ENCODE assay signal across 8 mouse cellular contexts in the genomic region with DNA sequence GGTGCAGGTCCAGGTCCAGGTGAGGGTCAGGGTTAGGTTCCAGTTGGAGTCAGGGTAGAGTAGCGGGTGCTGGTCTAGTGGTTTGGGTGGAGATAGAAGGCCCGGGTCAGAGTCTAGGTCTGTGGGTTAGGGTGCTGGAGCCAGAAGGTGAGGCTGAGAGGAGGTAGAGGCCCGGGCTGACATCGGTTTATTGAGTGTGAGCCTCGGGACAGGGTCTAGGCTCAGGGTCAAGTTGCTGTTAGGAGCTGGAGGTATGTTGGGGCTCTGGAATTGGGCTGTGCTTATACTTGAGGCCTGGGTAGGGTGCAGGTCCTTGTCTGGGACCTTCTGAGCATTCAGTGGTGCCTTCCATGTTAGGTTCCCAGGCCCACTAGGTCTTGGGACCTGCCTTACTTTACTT. TPM values are rescaled to one million over a fixed set of nuclear protein-coding genes. Genes with fewer than 3 reads are reported as not detected.
DNase-seq lines count a peak whose midpoint lies in the region; ATAC-seq and TF ChIP-seq lines count a peak whose summit lies in the region.

No protein-coding gene starts in this region.

- TF ChIP-seq CTCF in bone marrow macrophage, adult 2 months (IDR thresholded peaks at IDR 0.05; ENCODE audit: low read depth, low read length): no peak

- H3K27me3 ChIP-seq in hindbrain, embryonic 13.5 days: no peaks in the 10 kb centered on the region
- peaks cover 5% of the 10 kb centered on the region for H3K27me3 ChIP-seq in midbrain, embryonic 12.5 days

- peaks cover 14% of the 10 kb centered on the region for H3K4me1 ChIP-seq in bone marrow macrophage, adult 2 months (ENCODE audit: control insufficient read depth, insufficient read depth, low read length)
- H3K4me1 ChIP-seq in hindbrain, embryonic 13.5 days (replicated peaks): peaks cover 34% of the 10 kb centered on the region
- H3K4me1 ChIP-seq in midbrain, embryonic 12.5 days: peaks cover 21% of the 10 kb centered on the region

- peak overlapping the region; percentile 92 for H3K4me2 ChIP-seq in hindbrain, embryonic 13.5 days
- H3K4me2 ChIP-seq in midbrain, embryonic 12.5 days (replicated peaks): peak overlapping the region; percentile 92

- H3K4me3 ChIP-seq in bone marrow macrophage, adult 2 months (ENCODE audit: insufficient read depth, low read length): peak overlapping the region; percentile 89
- peak overlapping the region; percentile 87 for H3K4me3 ChIP-seq in hindbrain, embryonic 13.5 days
- peak overlapping the region; percentile 91 for H3K4me3 ChIP-seq in midbrain, embryonic 12.5 days

- H3K27ac ChIP-seq in bone marrow macrophage, adult 2 months (ENCODE audit: insufficient read depth, low read depth, low read length): no peak overlapping the region
- H3K27ac ChIP-seq in hindbrain, embryonic 13.5 days: no peak overlapping the region
- no peak overlapping the region for H3K27ac ChIP-seq in midbrain, embryonic 12.5 days (replicated peaks)

- DNase-seq in kidney, adult 18-20 months: peak; percentile 9
- DNase-seq in kidney, postnatal 4 days: no peak
- DNase-seq in ovary, postnatal 14 days (ENCODE audit: low spot score): no peak
- DNase-seq in left cerebral cortex, postnatal 10 days (ENCODE audit: extremely low spot score in 1 of 2, low spot score in 2 of 2): no peak
- no peak for DNase-seq in retina, postnatal 1 day

- H3K9me3 ChIP-seq in hindbrain, embryonic 13.5 days: no peaks in the 10 kb centered on the region
- no peaks in the 10 kb centered on the region for H3K9me3 ChIP-seq in midbrain, embryonic 12.5 days

- intact Hi-C loops in left cerebral cortex, postnatal 10 days (cut with DNase I): no loop called here

- no peak for ATAC-seq in hindbrain, embryonic 13.5 days (ENCODE audit: low FRiP score)
- ATAC-seq in midbrain, embryonic 12.5 days (ENCODE audit: low FRiP score, low read depth): no peak

- peaks cover 20% of the 10 kb centered on the region for H3K36me3 ChIP-seq in hindbrain, embryonic 13.5 days
- H3K36me3 ChIP-seq in midbrain, embryonic 12.5 days: peaks cover 10% of the 10 kb centered on the region

- 44% methylated on average over 5 of the region's 5 CpGs for WGBS in hindbrain, embryonic 13.5 days
- 64% methylated on average over 5 of the region's 5 CpGs for WGBS in midbrain, embryonic 12.5 days

- peak overlapping the region; percentile 94 for H3K9ac ChIP-seq in hindbrain, embryonic 13.5 days
- H3K9ac ChIP-seq in midbrain, embryonic 12.5 days (replicated peaks): peak overlapping the region; percentile 89

- TF ChIP-seq POLR2A in bone marrow macrophage, adult 2 months (IDR thresholded peaks at IDR 0.05; ENCODE audit: borderline replicate concordance, low read depth, low read length): no peak

RNA-seq across cellular contexts. Expression of gene Traf3ip1, which starts 0.9 kb away (rescaled TPM):
- 6.9 and 7.0 TPM in 2 replicates for polyA plus RNA-seq in bone marrow macrophage, adult 2 months (2012; ENCODE audit: insufficient read depth, insufficient read length, missing spikeins)
- 9.4 and 10.6 TPM in 2 replicates for polyA plus RNA-seq in hindbrain, embryonic 13.5 days (2015; fragmentation: Nextera tagmentation; extraction: Ambion mirVana)
- polyA plus RNA-seq in midbrain, embryonic 12.5 days (2016; fragmentation: Nextera tagmentation; extraction: Ambion mirVana): 12.1 and 12.6 TPM in 2 replicates
- 10 to 100 TPM; 13.7 to 14.4 TPM for total RNA-seq in left cerebral cortex, postnatal 10 days (2021)

RNA-seq across cellular contexts. Expression of gene Per2, which starts 36.2 kb away (rescaled TPM):
- 2.3 and 4.9 TPM in 2 replicates for polyA plus RNA-seq in bone marrow macrophage, adult 2 months (2012; ENCODE audit: insufficient read depth, insufficient read length, missing spikeins)
- polyA plus RNA-seq in hindbrain, embryonic 13.5 days (2015; fragmentation: Nextera tagmentation; extraction: Ambion mirVana): 4.3 and 4.6 TPM in 2 replicates
- polyA plus RNA-seq in midbrain, embryonic 12.5 days (2016; fragmentation: Nextera tagmentation; extraction: Ambion mirVana): 3.2 TPM in 2 replicates
- total RNA-seq in left cerebral cortex, postnatal 10 days (2021): 10 to 100 TPM; 14.6 to 16.0 TPM

RNA-seq across cellular contexts. Expression of gene Asb1, which starts 45.0 kb away (rescaled TPM):
- polyA plus RNA-seq in bone marrow macrophage, adult 2 months (2012; ENCODE audit: insufficient read depth, insufficient read length, missing spikeins): 2.6 and 4.2 TPM in 2 replicates
- 10.1 and 10.9 TPM in 2 replicates for polyA plus RNA-seq in hindbrain, embryonic 13.5 days (2015; fragmentation: Nextera tagmentation; extraction: Ambion mirVana)
- polyA plus RNA-seq in midbrain, embryonic 12.5 days (2016; fragmentation: Nextera tagmentation; extraction: Ambion mirVana): 13.2 and 14.5 TPM in 2 replicates
- total RNA-seq in left cerebral cortex, postnatal 10 days (2021): 10 to 100 TPM; 38.8 to 44.4 TPM
